Mouse (Mus musculus) limb, embryonic 12.5 days (tissue): ENCODE measurements around the gene Endod1. TPM values are rescaled to one million over a fixed set of nuclear protein-coding genes. Genes with fewer than 3 reads are reported as not detected.

Experiments
- ATAC-seq: fragments of 200-750 bp; cut with Nextera tagmentation; 2 replicates; pipeline ENCODE4 v1.8.0; 2017; ENCODE audit warnings: low read depth, moderate TSS enrichment; ENCODE audit not compliant: insufficient number of reproducible peaks, insufficient read depth, low FRiP score, low TSS enrichment
- H3K27ac ChIP-seq: fragments of 300-500 bp; sonication (generic); 2 replicates; pipeline ENCODE4 v1.5.1; 2016; ENCODE audit warnings: mild to moderate bottlenecking, moderate library complexity
- H3K27me3 ChIP-seq: fragments of 300-500 bp; sonication (generic); 2 replicates; pipeline ENCODE4 v1.6.1; 2016; ENCODE audit warnings: mild to moderate bottlenecking, moderate library complexity
- H3K36me3 ChIP-seq: fragments of 300-500 bp; sonication (generic); 2 replicates; pipeline ENCODE4 v1.6.1; 2016; ENCODE audit warnings: mild to moderate bottlenecking, moderate library complexity
- H3K4me1 ChIP-seq: fragments of 300-500 bp; sonication (generic); replicated peaks from 2 replicates; pipeline ENCODE4 v1.6.1; 2016
- H3K4me2 ChIP-seq: fragments of 300-500 bp; sonication (generic); 2 replicates; pipeline ENCODE4 v1.6.1; 2016; ENCODE audit warnings: mild to moderate bottlenecking, moderate library complexity
- H3K4me3 ChIP-seq: fragments of 300-500 bp; sonication (generic); replicated peaks from 2 replicates; pipeline ENCODE4 v1.5.1; 2016; ENCODE audit warnings: mild to moderate bottlenecking
- H3K9ac ChIP-seq: fragments of 300-500 bp; sonication (generic); replicated peaks from 2 replicates; pipeline ENCODE4 v1.6.1; 2016; ENCODE audit warnings: mild to moderate bottlenecking, moderate library complexity
- H3K9me3 ChIP-seq: fragments of 300-500 bp; sonication (generic); 2 replicates; pipeline ENCODE4 v1.6.1; 2016; ENCODE audit warnings: mild to moderate bottlenecking, moderate library complexity
- WGBS: fragments of 180-500 bp; shearing (Covaris S2); methylation state at CpG from one replicate; pipeline ENCODE4 v1.1.7; 2016; 5-methylcytosine and 5-hydroxymethylcytosine counted together
- polyA plus RNA-seq: library from polyadenylated mRNA; unstranded; fragments of >200 nt; fragmentation: Nextera tagmentation; extraction: Ambion mirVana; gene quantifications from 2 replicates; pipeline ENCODE4 v1.2.1, GENCODE M21; 2016

Endod1 gene
- polyA plus RNA-seq, 1 experiment from 2014 or later, result 8.3 TPM

DNA sequence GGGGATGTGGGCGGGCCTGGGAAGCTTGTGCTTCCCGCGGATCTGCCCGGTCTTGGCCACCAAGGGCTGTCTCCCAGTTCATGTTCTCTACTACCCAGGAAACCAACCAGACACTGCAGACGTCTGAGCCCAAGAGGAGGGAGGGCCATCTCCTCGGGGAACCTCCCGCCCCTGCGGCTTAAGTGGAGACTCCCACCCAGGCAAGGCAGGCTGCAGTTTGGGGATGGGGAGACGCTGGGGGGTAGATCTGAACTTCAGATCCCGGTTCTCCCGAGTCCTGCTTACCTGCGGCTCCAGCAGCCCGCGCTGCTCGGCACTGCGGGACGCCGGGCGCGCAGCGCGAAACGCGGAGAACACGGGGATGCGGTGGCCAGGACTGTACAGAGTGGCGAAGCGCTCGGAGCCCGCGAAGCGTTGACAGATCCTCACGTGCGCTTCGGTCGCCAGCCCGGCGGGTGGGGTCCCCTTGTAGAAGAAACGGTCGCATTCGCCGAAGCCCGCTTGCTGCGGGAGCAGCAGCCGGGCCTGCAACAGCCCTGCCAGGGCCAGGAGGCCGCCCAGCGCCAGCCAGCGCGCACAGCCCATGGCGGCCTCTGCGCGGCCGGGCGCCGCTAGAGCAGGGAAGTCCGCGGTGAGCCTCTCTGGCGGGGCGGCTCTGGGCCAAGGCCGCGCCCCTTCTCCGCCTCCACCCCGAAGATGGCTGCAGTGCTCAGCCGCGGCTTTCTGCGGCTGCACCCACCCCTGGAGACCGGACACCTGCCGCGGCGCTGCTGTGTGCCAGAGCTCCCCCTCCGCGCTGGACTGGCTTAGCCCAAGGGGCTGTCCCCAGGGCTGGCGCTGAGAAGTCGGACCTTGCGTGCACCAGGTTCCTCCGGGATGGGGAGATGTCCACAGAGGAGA is 671 bp downstream of the Endod1 start:
- peak; percentile 94 for ATAC-seq
- WGBS, result under 1% methylated on average over 76 of the region's 76 CpGs
- H3K4me2 ChIP-seq, result peak overlapping the region; percentile 96

DNA sequence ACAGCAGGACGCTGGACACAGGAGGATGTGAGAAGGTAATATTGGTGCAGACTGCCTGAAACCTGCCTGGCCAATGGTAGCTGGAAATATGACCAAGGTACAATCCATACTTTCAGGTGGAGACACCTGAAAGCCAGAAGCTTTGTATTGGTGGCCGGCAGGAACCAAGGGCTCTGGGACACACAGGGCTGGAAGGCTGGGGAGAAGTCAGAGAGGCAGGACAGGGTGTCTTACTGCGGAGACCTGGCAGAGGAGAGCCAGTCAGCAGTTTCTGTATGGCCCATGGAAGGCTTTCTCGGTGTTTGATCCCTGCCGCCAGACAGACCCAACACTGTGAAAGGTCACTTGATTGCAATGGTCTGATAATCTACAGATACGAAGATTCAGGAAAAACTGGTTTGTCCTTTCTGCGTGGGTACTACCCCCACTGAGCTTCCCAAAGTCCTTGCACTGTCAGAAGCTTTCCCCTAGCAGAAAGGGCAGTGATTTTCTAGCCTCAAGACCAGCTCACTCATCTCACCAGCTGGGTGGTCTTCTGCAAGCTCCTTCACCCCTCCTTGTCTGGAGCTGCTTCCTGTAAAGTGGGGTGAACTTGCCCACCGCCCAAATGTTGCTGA is 1.4 kb downstream of the Endod1 start:
- Histone ChIP-seq H3K4me3 (peak overlapping the region; percentile 69), H3K27me3 (peaks cover 14% of the 10 kb centered on the region; the same call in 1 of the 2 replicates), H3K36me3 (no peaks in the 10 kb centered on the region), H3K4me2 (peak overlapping the region; percentile 96), H3K9me3 (no peaks in the 10 kb centered on the region), H3K27ac (no peak overlapping the region), H3K4me1 (peaks cover 16% of the 10 kb centered on the region), H3K9ac (peak overlapping the region; percentile 71; the same call in 1 of the 2 replicates)
- no peak for ATAC-seq
- WGBS, result 21% methylated on average over 8 of the region's 8 CpGs

More for the DNA sequence above, 671 bp downstream of the Endod1 start:
- Histone ChIP-seq H3K4me1 (peaks cover 16% of the 10 kb centered on the region), H3K4me3 (peak overlapping the region; percentile 69), H3K9me3 (no peaks in the 10 kb centered on the region), H3K9ac (peak overlapping the region; percentile 71), H3K27me3 (peaks cover 14% of the 10 kb centered on the region; the same call in 1 of the 2 replicates), H3K36me3 (no peaks in the 10 kb centered on the region), H3K27ac (peak overlapping the region; percentile 41; the same call in 1 of the 2 replicates)

DNA sequence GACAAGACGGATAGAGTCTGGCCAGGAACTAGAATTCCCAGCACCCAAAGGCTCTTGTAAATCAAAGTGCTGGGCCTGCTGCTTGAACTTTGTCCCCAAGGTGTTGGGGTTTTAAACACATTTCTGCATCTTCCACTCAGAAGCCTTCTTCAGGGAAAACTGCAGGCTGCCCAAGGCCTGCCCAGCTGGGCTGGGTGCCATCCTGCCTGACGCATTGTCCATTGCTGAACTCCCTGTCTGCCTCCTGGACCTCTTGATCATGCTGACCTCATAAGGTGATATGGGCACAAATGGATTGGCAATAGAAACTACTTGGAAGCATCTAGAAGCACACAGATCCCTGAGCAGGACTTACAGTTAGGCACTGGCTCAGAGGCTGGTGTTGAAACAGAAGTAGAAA is 3.2 kb downstream of the Endod1 start:
- H3K4me1 ChIP-seq, result peaks cover 16% of the 10 kb centered on the region
- H3K27ac ChIP-seq, result no peak overlapping the region
- no peak overlapping the region for H3K4me2 ChIP-seq
- H3K9me3 ChIP-seq, result no peaks in the 10 kb centered on the region
- no peaks in the 10 kb centered on the region for H3K36me3 ChIP-seq
- no peak overlapping the region for H3K4me3 ChIP-seq
- H3K27me3 ChIP-seq, result peaks cover 14% of the 10 kb centered on the region; the same call in 1 of the 2 replicates
- WGBS, result 92% methylated on average over 2 of the region's 2 CpGs
- no peak for ATAC-seq
- no peak overlapping the region for H3K9ac ChIP-seq

DNA sequence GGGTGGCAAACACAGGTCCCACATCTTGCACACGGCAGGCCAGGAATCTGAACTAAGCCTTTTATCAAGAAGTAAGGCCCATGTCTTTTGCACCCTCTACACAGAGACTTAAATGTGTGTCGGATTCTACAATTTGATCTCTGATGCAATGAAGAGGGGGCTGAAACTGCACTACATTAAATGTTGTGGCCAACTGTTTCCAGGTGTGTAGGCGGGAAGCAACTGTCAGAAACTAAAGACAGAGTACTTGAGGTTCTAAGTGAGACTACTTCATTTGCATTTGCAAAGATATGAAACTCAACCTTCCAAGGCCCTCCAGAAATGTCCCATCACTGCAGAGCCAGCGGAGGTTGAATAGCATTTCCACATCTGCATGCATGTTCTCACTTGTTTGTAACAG is 5.2 kb downstream of the Endod1 start:
- ATAC-seq, result no peak
- H3K9me3 ChIP-seq, result no peaks in the 10 kb centered on the region

DNA sequence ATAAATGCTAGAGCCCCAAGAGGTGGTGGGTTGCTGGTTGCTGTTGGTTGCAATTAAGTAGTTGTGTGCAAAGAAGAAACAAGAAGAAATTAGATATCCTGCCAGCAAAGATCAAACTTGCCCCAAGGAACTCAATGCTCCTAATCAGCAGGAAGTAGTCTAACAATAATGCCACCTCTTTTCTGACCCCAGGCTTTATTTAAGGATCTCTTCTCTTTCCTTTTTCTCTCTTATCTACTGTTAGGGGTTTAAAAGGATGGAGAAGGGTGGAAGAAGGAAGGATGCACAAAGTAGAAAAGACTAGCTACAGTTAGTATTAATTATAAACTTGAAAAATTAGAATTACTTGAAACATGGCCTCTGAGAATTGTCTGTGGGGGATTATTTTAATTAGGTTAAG is 8.9 kb downstream of the Endod1 start:
- no peak overlapping the region for H3K27ac ChIP-seq
- H3K9ac ChIP-seq, result no peak overlapping the region
- H3K9me3 ChIP-seq, result peaks cover 5% of the 10 kb centered on the region; the same call in 1 of the 2 replicates
- no peaks in the 10 kb centered on the region for H3K36me3 ChIP-seq
- no peaks in the 10 kb centered on the region for H3K4me1 ChIP-seq
- no peak overlapping the region for H3K4me3 ChIP-seq
- no peaks in the 10 kb centered on the region for H3K27me3 ChIP-seq
- H3K4me2 ChIP-seq, result no peak overlapping the region
- ATAC-seq, result no peak

More for the DNA sequence above, 5.2 kb downstream of the Endod1 start:
- H3K36me3 ChIP-seq, result no peaks in the 10 kb centered on the region
- peaks cover 7% of the 10 kb centered on the region for H3K4me1 ChIP-seq
- H3K4me2 ChIP-seq, result no peak overlapping the region
- no peak overlapping the region for H3K27ac ChIP-seq
- H3K27me3 ChIP-seq, result peaks cover 14% of the 10 kb centered on the region; the same call in 1 of the 2 replicates
- WGBS, result 83% methylated on average over 4 of the region's 4 CpGs
- H3K9ac ChIP-seq, result no peak overlapping the region
- H3K4me3 ChIP-seq, result no peak overlapping the region

DNA sequence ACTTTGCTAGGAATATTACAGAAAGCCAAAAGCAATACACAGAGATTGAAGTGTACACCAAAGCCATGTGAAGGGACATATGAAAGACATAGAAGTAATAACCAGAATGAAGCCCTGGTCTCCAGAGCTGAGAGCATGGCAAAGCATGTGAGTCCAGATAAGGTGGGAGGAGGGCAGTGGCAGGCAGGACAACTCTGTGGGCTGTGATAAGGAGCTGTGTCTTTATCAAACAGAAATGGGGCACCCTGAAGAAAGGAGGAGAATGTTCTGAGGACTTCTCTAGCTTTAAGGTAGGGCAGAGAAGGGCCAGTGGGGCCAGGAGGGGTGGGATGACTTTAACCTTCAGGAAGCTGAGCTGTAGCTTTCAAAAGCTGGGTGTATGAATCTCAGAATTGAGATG is 12.0 kb downstream of the Endod1 start:
- 0 out of 2 replicates have a peak, but pooled peaks cover 5% of the 10 kb centered on the region for H3K4me1 ChIP-seq
- H3K9ac ChIP-seq, result no peak overlapping the region
- H3K4me3 ChIP-seq, result no peak overlapping the region
- H3K27me3 ChIP-seq, result no peaks in the 10 kb centered on the region
- H3K36me3 ChIP-seq, result no peaks in the 10 kb centered on the region
- no peak overlapping the region for H3K4me2 ChIP-seq
- ATAC-seq, result no peak
- H3K27ac ChIP-seq, result no peak overlapping the region
- peaks cover 5% of the 10 kb centered on the region; the same call in 1 of the 2 replicates for H3K9me3 ChIP-seq

DNA sequence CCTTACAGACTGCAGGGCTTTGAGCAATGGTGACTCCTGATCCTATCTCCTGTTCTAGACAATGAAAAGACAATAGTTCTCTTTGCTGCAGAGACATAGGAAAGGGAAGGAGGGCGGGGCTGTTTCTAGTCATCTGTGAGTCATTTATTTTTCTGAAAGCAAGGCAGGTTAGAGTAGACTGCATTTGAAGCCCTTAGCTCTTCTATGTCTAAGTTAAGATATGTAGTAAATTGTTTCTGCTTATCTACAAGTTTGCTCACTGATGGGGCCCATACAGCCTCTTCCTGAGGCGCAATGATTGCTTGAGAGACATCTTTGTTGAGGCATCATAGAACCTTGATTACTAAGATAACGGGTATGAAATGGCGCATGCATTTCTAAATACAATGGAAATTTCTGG is 13.5 kb downstream of the Endod1 start:
- 91% methylated on average over 4 of the region's 4 CpGs for WGBS
- no peak for ATAC-seq
- Histone ChIP-seq H3K27ac (no peak overlapping the region), H3K4me1 (0 out of 2 replicates have a peak, but pooled peaks cover 5% of the 10 kb centered on the region), H3K9ac (no peak overlapping the region), H3K4me2 (no peak overlapping the region), H3K27me3 (no peaks in the 10 kb centered on the region), H3K4me3 (no peak overlapping the region), H3K9me3 (peaks cover 8% of the 10 kb centered on the region; the same call in 1 of the 2 replicates), H3K36me3 (no peaks in the 10 kb centered on the region)

DNA sequence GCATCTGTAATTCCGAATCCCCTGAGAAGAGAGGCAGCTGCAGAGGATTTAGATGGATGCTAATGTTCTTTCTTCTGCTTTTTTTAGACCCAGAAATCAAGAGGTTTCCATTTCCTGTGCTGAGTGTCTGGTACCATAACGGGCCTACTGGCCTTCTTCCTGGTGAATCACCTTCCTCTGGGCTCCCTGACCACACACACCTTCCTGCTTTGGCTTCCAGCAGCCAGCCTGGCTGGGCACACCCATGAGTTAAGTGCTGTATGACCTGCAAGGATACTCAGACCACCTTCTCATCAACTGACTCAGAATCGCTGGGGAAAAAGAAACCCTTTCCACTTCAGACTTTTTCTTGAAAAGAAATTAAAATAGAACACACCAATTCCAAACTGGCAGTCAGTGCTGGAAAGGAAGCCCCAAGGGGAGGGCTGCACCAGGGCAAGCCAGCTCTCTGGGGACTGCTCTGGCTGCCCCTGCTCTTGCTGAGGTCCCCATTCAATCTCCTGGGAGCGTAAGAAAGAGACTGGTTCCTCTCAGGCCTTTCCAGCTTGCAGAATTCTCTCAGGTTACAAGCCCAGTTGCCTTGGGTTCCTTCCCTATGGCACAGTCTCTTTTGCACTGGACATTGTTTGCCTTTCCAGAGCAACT is 15.7 kb downstream of the Endod1 start:
- peaks cover 8% of the 10 kb centered on the region; the same call in 1 of the 2 replicates for H3K9me3 ChIP-seq
- H3K9ac ChIP-seq, result no peak overlapping the region
- WGBS, result 57% methylated on average over 4 of the region's 4 CpGs
- H3K27me3 ChIP-seq, result no peaks in the 10 kb centered on the region
- no peak for ATAC-seq
- H3K4me2 ChIP-seq, result no peak overlapping the region
- H3K4me1 ChIP-seq, result 0 out of 2 replicates have a peak, but pooled peaks cover 5% of the 10 kb centered on the region
- no peaks in the 10 kb centered on the region for H3K36me3 ChIP-seq
- no peak overlapping the region for H3K4me3 ChIP-seq
- H3K27ac ChIP-seq, result 0 out of 2 replicates have a peak overlapping the region, but pooled peaks have one; percentile 25

DNA sequence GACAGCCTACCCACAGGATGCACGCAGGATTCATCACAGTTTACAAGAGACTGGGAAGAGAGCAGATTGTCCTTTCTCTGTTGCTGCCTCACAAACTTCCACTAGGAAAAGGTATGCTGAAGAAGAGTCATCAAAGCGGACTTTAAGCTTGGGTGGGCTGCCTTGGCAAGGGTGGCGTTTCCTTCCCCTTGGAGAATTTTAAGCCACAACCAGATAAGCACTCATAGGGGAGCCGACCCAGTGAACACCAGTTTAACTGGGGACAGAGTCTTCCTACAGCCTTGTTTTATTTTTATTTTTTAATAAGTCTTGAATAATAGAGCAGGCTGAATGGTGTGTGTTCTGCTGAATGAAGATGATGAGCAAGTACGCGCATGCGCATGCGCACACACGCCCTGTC is 16.6 kb downstream of the Endod1 start:
- 96% methylated on average over 9 of the region's 9 CpGs for WGBS
- H3K9me3 ChIP-seq, result peaks cover 8% of the 10 kb centered on the region; the same call in 1 of the 2 replicates
- H3K36me3 ChIP-seq, result no peaks in the 10 kb centered on the region
- H3K4me3 ChIP-seq, result no peak overlapping the region
- H3K9ac ChIP-seq, result no peak overlapping the region
- 0 out of 2 replicates have a peak, but pooled peaks cover 5% of the 10 kb centered on the region for H3K4me1 ChIP-seq
- ATAC-seq, result no peak
- H3K27ac ChIP-seq, result no peak overlapping the region
- H3K27me3 ChIP-seq, result no peaks in the 10 kb centered on the region
- no peak overlapping the region for H3K4me2 ChIP-seq

DNA sequence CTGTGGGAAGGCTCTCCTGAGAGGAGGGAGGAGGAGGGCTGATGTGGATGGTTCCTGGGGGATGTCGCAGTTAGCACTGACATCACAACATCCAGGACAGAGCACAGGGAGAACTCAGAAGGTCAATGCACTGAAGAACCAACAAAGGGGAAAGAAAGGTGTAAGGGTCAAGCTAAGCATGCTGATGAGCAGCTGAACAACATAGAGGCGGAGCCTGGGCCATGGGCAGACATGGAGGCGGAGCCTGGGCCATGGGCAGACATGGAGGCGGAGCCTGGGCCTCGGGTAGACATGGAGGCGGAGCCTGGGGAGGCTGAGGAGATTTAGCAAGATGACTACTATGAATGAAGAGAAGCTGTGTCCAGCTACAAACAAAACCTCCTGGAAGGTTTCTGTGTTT is 17.8 kb downstream of the Endod1 start:
- no peaks in the 10 kb centered on the region for H3K36me3 ChIP-seq
- WGBS, result 86% methylated on average over 6 of the region's 6 CpGs
- ATAC-seq, result no peak
- H3K4me1 ChIP-seq, result 0 out of 2 replicates have a peak, but pooled peaks cover 5% of the 10 kb centered on the region
- H3K4me3 ChIP-seq, result no peak overlapping the region
- H3K27ac ChIP-seq, result no peak overlapping the region
- H3K4me2 ChIP-seq, result no peak overlapping the region
- H3K27me3 ChIP-seq, result no peaks in the 10 kb centered on the region
- no peak overlapping the region for H3K9ac ChIP-seq
- H3K9me3 ChIP-seq, result peaks cover 3% of the 10 kb centered on the region; the same call in 1 of the 2 replicates
